Mouse (Mus musculus) sigmoid colon, adult 10 weeks (tissue): ENCODE results near the gene Olfr839-ps1. TPM values are rescaled to one million over a fixed set of nuclear protein-coding genes. Genes with fewer than 3 reads are reported as not detected.

Source experiments
- polyA plus RNA-seq: library from polyadenylated mRNA; stranded (reverse); fragments of 350-450 nt; fragmentation: Illumina TruSeq; extraction: RNeasy Lipid Tissue Mini Kit (QIAGEN cat#74804); gene quantifications from one replicate; pipeline ENCODE4 v1.2.3, GENCODE M21; 2014; ENCODE audit warnings: low read depth, low replicate concordance

Gene Olfr839-ps1
- not detected for polyA plus RNA-seq

GRCm38 (mm10) chr9:19177212-19177611 is at the start of gene Olfr839-ps1:
Olfr839-ps1 (minus strand) TSS chr9:19177312.

GRCm38 (mm10) chr9:19136017-19136416 is 41.1 kb downstream of the Olfr839-ps1 start, which contains the start of gene Olfr837:
Olfr837 (plus strand) TSS chr9:19136317.

GRCm38 (mm10) chr9:19120082-19120481 is 57.0 kb downstream of the Olfr839-ps1 start, which contains the start of gene Olfr836:
Olfr836 (plus strand) TSS chr9:19120382.

Other genes with a start within 250 kb of the Olfr839-ps1 start
- not detected for gene Olfr832, start 240.2 kb downstream of the Olfr839-ps1 start, polyA plus RNA-seq
- gene Olfr834, start 189.3 kb downstream of the Olfr839-ps1 start, polyA plus RNA-seq = not detected
- not detected for gene Olfr835, start 144.6 kb downstream of the Olfr839-ps1 start, polyA plus RNA-seq
- gene Olfr836, start 56.9 kb downstream of the Olfr839-ps1 start, polyA plus RNA-seq = 0.09 TPM
- gene Olfr837, start 41.0 kb downstream of the Olfr839-ps1 start, polyA plus RNA-seq = not detected
- not detected for gene Olfr843, start 74.7 kb upstream of the Olfr839-ps1 start, polyA plus RNA-seq
- gene Olfr844, start 139.0 kb upstream of the Olfr839-ps1 start, polyA plus RNA-seq = not detected
- gene Olfr845, start 159.1 kb upstream of the Olfr839-ps1 start, polyA plus RNA-seq = not detected
- gene Olfr846, start 186.7 kb upstream of the Olfr839-ps1 start, polyA plus RNA-seq = not detected
- gene Olfr847, start 201.4 kb upstream of the Olfr839-ps1 start, polyA plus RNA-seq = not detected